Mouse (Mus musculus): Measurements from ENCODE around the gene Lzts3. TPM values are rescaled to one million over a fixed set of nuclear protein-coding genes. Genes with fewer than 3 reads are reported as not detected.

The Lzts3 gene
- 9.7 and 11.1 TPM in 2 replicates for polyA plus RNA-seq (2012; rRNA removed)

DNA sequence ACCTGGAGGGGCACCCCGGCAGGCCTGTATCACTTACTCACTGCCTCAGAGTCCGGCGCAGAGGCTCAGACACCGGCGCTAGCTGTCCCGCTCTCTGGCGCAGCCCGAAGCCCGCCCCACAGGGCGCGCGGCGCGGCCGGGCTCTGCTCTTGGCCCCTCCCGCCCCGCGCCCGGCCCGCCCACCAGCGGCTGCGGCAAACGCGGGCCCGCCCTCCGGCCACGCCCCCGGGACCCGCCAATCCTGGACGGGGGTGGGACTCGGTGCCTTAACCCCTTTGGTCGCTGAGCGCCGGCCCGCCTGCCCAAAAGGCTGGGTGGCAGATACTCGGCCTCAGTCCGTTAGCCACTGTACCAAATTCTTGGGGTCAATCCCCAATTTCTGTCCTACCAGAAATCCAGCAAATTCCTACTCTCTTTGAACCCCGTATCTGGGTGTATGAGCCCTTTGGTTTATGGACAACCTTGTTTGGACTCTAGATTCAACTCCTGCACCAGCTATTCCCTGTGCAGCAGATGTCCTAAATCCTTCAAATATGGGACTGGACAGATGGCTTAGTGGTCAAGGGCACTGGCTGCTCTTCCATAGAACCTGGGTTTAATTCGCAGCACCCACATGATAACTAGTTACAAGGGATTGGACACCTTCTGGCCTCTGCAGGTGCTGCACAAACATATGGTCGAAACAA lies at the start of gene Lzts3:
Lzts3 (minus strand) TSS at position 120 of the 686 bp plus-strand sequence.
- DNase-seq = peak; percentile 87
- WGBS = 5% methylated on average over 37 of the region's 40 CpGs
- Histone ChIP-seq H3K4me1 (ENCODE audit: control insufficient read depth, insufficient read depth, low read length) (peaks cover 3% of the 10 kb centered on the region), H3K4me3 (replicated peaks; ENCODE audit: extremely low read depth, low read depth, low read length) (peak within 1 kb of the TSS; percentile 98)
- TF ChIP-seq CTCF (IDR thresholded peaks at IDR 0.05; ENCODE audit: insufficient read depth, low read length) (no peak), POLR2A (IDR thresholded peaks at IDR 0.05; ENCODE audit: borderline replicate concordance, extremely low read depth, low read depth, low read length) (peak; percentile 52; the same call in 1 of the 2 replicates)

DNA sequence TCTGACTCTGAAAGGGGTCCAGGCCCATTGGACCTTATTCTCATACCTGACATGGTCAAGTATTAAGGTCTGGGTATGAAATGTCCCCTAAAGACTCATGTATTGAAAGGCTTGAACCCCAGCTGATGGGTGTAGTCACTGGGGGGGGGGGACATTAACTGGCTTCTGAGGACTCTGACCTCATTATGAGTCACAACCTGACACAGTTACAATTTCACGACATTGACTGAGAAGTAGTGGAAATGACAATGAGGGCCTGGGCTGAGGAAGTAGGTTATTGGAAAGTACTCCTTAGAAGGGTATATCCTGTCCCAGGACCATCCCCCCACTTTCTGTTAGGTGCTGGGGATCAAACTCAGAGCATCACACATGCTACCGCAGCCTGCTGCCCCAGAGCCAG lies 46.4 kb upstream of the Lzts3 start:
- WGBS = 67% methylated on average over 2 of the region's 2 CpGs
- Histone ChIP-seq H3K4me3 (replicated peaks; ENCODE audit: extremely low read depth, low read depth, low read length) (no peak overlapping the region), H3K4me1 (ENCODE audit: control insufficient read depth, insufficient read depth, low read length) (no peaks in the 10 kb centered on the region)
- no peak for DNase-seq
- TF ChIP-seq CTCF (IDR thresholded peaks at IDR 0.05; ENCODE audit: insufficient read depth, low read length) (no peak), POLR2A (IDR thresholded peaks at IDR 0.05; ENCODE audit: borderline replicate concordance, extremely low read depth, low read depth, low read length) (no peak)

GRCm38 (mm10) chr2:130685426-130685825 lies 42.8 kb upstream of the Lzts3 start:
- TF ChIP-seq POLR2A (IDR thresholded peaks at IDR 0.05; ENCODE audit: borderline replicate concordance, extremely low read depth, low read depth, low read length) (no peak), CTCF (IDR thresholded peaks at IDR 0.05; ENCODE audit: insufficient read depth, low read length) (no peak)
- WGBS = 82% methylated on average over 9 of the region's 9 CpGs
- no peak overlapping the region for H3K4me3 ChIP-seq (replicated peaks; ENCODE audit: extremely low read depth, low read depth, low read length)
- no peaks in the 10 kb centered on the region for H3K4me1 ChIP-seq (ENCODE audit: control insufficient read depth, insufficient read depth, low read length)
- no peak for DNase-seq

DNA sequence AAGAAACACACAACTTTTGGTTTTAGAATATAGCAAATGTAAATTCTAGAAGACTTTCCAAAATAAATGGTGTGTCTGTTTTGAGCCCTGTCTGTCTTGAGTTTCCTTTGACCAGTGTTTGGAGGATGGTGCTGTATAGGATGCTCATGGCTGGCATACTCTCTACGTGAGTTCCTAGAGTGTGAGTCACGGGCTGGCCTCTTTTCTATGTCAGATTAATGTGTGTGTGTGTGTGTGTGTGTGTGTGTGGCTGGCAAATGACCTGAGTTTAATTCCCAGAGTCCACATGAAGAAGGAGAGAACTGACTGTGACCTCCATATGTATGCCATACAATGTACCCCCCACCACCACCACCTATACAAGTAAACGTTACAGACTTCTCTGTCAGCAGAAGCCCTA lies 38.9 kb upstream of the Lzts3 start:
- WGBS = 79% methylated on average over 3 of the region's 3 CpGs
- DNase-seq = no peak

DNA sequence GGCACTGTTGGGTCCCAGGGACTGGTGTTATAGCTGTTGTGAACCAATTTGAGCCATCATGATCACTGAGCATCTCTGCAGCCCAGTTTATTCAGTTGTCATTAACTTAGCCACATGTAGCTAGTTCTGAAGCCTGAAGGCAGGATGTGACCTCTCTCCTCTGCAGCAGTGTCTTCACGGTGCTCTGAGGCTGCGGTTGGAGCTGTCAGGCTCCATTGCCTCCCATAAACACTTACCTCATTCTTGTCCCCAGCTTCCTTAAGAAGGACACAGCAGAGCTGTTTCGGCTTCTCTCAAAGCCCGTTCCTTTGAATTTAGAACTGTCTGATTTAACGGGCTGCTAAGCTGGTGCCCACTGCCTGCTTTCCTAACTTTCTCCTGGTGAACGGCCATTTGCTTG lies 37.3 kb upstream of the Lzts3 start:
- no peak for TF ChIP-seq POLR2A (IDR thresholded peaks at IDR 0.05; ENCODE audit: borderline replicate concordance, extremely low read depth, low read depth, low read length)
- no peak for TF ChIP-seq CTCF (IDR thresholded peaks at IDR 0.05; ENCODE audit: insufficient read depth, low read length)
- H3K4me1 ChIP-seq (ENCODE audit: control insufficient read depth, insufficient read depth, low read length) = no peaks in the 10 kb centered on the region
- no peak overlapping the region for H3K4me3 ChIP-seq (replicated peaks; ENCODE audit: extremely low read depth, low read depth, low read length)
- WGBS = 93% methylated on average over 6 of the region's 6 CpGs
- no peak for DNase-seq

More for the DNA sequence above, 38.9 kb upstream of the Lzts3 start:
- Histone ChIP-seq H3K4me3 (replicated peaks; ENCODE audit: extremely low read depth, low read depth, low read length) (no peak overlapping the region), H3K4me1 (ENCODE audit: control insufficient read depth, insufficient read depth, low read length) (no peaks in the 10 kb centered on the region)
- TF ChIP-seq CTCF (IDR thresholded peaks at IDR 0.05; ENCODE audit: insufficient read depth, low read length) = no peak
- no peak for TF ChIP-seq POLR2A (IDR thresholded peaks at IDR 0.05; ENCODE audit: borderline replicate concordance, extremely low read depth, low read depth, low read length)

DNA sequence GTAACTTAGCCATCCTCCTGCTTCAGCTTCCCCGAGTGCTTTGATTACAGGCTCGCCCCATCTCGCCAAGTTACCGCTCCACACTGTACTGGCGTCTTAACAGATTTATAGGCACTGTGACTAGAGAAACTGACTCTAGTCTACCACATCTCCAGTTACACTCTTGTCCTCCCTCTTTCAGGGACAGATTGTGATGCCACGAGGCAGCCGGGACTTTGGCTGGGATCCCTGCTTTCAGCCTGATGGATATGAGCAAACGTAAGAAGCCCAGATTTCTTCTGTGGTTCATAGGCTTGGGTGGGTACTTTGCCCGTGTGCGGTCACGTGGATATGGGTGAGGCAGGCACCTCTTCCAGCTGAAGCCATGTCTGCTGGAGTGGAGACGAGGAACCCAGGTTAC lies 36.6 kb upstream of the Lzts3 start:
- H3K4me1 ChIP-seq (ENCODE audit: control insufficient read depth, insufficient read depth, low read length) = no peaks in the 10 kb centered on the region
- DNase-seq = no peak
- H3K4me3 ChIP-seq (replicated peaks; ENCODE audit: extremely low read depth, low read depth, low read length) = no peak overlapping the region
- 92% methylated on average over 12 of the region's 12 CpGs for WGBS
- TF ChIP-seq POLR2A (IDR thresholded peaks at IDR 0.05; ENCODE audit: borderline replicate concordance, extremely low read depth, low read depth, low read length) = no peak
- no peak for TF ChIP-seq CTCF (IDR thresholded peaks at IDR 0.05; ENCODE audit: insufficient read depth, low read length)

GRCm38 (mm10) chr2:130677211-130677610 lies 34.6 kb upstream of the Lzts3 start:
- 75% methylated on average over 10 of the region's 10 CpGs for WGBS
- TF ChIP-seq CTCF (IDR thresholded peaks at IDR 0.05; ENCODE audit: insufficient read depth, low read length) (no peak), POLR2A (IDR thresholded peaks at IDR 0.05; ENCODE audit: borderline replicate concordance, extremely low read depth, low read depth, low read length) (no peak)
- Histone ChIP-seq H3K4me3 (replicated peaks; ENCODE audit: extremely low read depth, low read depth, low read length) (no peak overlapping the region), H3K4me1 (ENCODE audit: control insufficient read depth, insufficient read depth, low read length) (no peaks in the 10 kb centered on the region)
- no peak for DNase-seq

- under 1% methylated on average over 31 of the region's 31 CpGs for WGBS
- 0 out of 2 replicates have a peak, but pooled peaks have one; percentile 6 for TF ChIP-seq CTCF (IDR thresholded peaks at IDR 0.05; ENCODE audit: insufficient read depth, low read length)
- peak; percentile 59 for TF ChIP-seq POLR2A (IDR thresholded peaks at IDR 0.05; ENCODE audit: borderline replicate concordance, extremely low read depth, low read depth, low read length)
- DNase-seq = peak; percentile 80
- H3K4me1 ChIP-seq (ENCODE audit: control insufficient read depth, insufficient read depth, low read length) = peaks cover 9% of the 10 kb centered on the region; the same call in 1 of the 2 replicates
- peak within 1 kb of the TSS; percentile 93 for H3K4me3 ChIP-seq (replicated peaks; ENCODE audit: extremely low read depth, low read depth, low read length)
These were observed 25.0 kb upstream of the Lzts3 start, which contains the start of gene Itpa for GRCm38 (mm10) chr2:130667559-130667958. Gene Itpa (plus strand): TSS chr2:130667610.

GRCm38 (mm10) chr2:130664102-130664701 lies 21.6 kb upstream of the Lzts3 start, which contains the start of gene Ddrgk1:
Gene Ddrgk1 (minus strand): TSS chr2:130664659.
- DNase-seq = peak; percentile 94
- Histone ChIP-seq H3K4me3 (replicated peaks; ENCODE audit: extremely low read depth, low read depth, low read length) (peak within 1 kb of the TSS; percentile 85), H3K4me1 (ENCODE audit: control insufficient read depth, insufficient read depth, low read length) (peaks cover 9% of the 10 kb centered on the region; the same call in 1 of the 2 replicates)
- WGBS = under 1% methylated on average over 40 of the region's 40 CpGs
- TF ChIP-seq CTCF (IDR thresholded peaks at IDR 0.05; ENCODE audit: insufficient read depth, low read length) (no peak), POLR2A (IDR thresholded peaks at IDR 0.05; ENCODE audit: borderline replicate concordance, extremely low read depth, low read depth, low read length) (peak; percentile 81)
